Comparison of ENCODE assay signal across 14 mouse cellular contexts in the genomic region with DNA sequence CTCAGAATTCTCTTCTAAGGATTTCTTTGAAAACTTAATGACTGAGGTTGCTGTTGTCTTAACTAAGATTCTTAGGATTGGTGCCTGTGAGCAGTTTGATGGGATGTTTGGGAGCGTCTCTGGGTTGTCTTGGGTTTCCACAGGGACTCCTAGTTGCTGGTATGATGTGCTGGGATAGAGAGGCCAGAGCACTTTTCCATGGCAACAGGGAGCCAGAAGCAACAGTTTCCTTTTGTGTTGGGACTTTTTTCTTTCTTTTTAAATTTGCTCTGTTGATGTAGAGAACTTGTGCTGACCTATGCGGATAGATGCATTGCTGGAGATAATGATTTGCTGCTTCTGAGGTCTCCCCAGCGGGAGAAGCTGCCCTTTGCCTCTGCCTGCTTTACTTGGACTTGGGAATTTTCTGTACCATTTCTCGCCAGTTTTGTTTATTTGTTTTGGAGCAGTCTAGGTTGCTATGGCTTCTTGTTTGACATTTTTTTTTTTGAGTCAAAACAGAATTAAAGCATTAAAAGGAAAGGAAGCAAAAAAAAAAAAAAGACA. TPM values are rescaled to one million over a fixed set of nuclear protein-coding genes. Genes with fewer than 3 reads are reported as not detected.
DNase-seq lines count a peak whose midpoint lies in the region; TF ChIP-seq lines count a peak whose summit lies in the region.
"Had no signal": no experiment of that assay in that cellular context is flagged by ENCODE, and none has a peak within 500 bp of the region (broad histone marks: within the 10 kb centered on the region; RNA-seq: fewer than 3 reads in every experiment).

No protein-coding gene starts in this region.

- H3K4me3 ChIP-seq in E14TG2a.4 (replicated peaks; ENCODE audit: low read length), result 0 out of 2 replicates have a peak overlapping the region, but pooled peaks have one; percentile 56
- peak overlapping the region; percentile 35; the same call in 1 of the 2 replicates for H3K4me3 ChIP-seq in kidney, adult 2 months (ENCODE audit: insufficient read depth, low read depth, low read length)

- H3K36me3 ChIP-seq in E14TG2a.4 (ENCODE audit: insufficient read depth, low read length), result no peaks in the 10 kb centered on the region
- H3K36me3 ChIP-seq in kidney, adult 2 months (ENCODE audit: control insufficient read depth, insufficient read depth, low read length), result no peaks in the 10 kb centered on the region
- H3K36me3 ChIP-seq: G1E had no signal

- peak overlapping the region; percentile 91 for H3K27ac ChIP-seq in kidney, adult 2 months (ENCODE audit: insufficient read depth, low read depth, low read length)

- no peak for TF ChIP-seq CTCF in E14TG2a.4 (conservative IDR thresholded peaks at IDR 0.05; ENCODE audit: low read length)
- TF ChIP-seq CTCF in kidney, adult 2 months (conservative IDR thresholded peaks at IDR 0.05; ENCODE audit: insufficient read depth, insufficient read length, low read depth, low read length), result no peak

- intact Hi-C loops in heart, postnatal 14 days (cut with DNase I), result no loop called here

- no peaks in the 10 kb centered on the region for H3K9me3 ChIP-seq in E14TG2a.4 (ENCODE audit: low read length)
- H3K9me3 ChIP-seq: G1E had no signal

- 0 out of 2 replicates have a peak, but pooled peaks cover 5% of the 10 kb centered on the region for H3K27me3 ChIP-seq in E14TG2a.4 (ENCODE audit: insufficient read depth, low read length)
- H3K27me3 ChIP-seq in kidney, adult 2 months (replicated peaks; ENCODE audit: control insufficient read depth, insufficient read depth, low read length), result no peaks in the 10 kb centered on the region

- 38% methylated on average over 4 of the region's 4 CpGs for WGBS in kidney, adult 2 months

- peak; percentile 30 for DNase-seq in R1 (ENCODE audit: low read depth, low spot score)
- DNase-seq in kidney, adult 2 months, result peak; percentile 73
- DNase-seq in mesoderm, embryonic 11.5 days (ENCODE audit: low read depth, low spot score), result peak; percentile 41
- DNase-seq in right cerebral cortex, postnatal 25 days, result no peak
- DNase-seq in heart, postnatal 14 days, result no peak
- DNase-seq in heart, adult 18-20 months, result no peak
- DNase-seq: adrenal gland, postnatal 10 days; cerebellum, adult 8-10 months; heart, postnatal 4 days; lung, adult 18-20 months; right cerebral cortex, postnatal 4 days had no signal

- peaks cover 33% of the 10 kb centered on the region for H3K4me1 ChIP-seq in E14TG2a.4 (replicated peaks; ENCODE audit: low read depth, low read length)
- peaks cover 29% of the 10 kb centered on the region; the same call in 1 of the 2 replicates for H3K4me1 ChIP-seq in kidney, adult 2 months (ENCODE audit: control insufficient read depth, insufficient read depth, low read length)

- no peak for TF ChIP-seq POLR2A in kidney, adult 2 months (IDR thresholded peaks at IDR 0.05; ENCODE audit: low read depth, low read length)

RNA-seq across cellular contexts. Expression of a gene that starts 0.7 kb away (rescaled TPM):
- 22.3 and 22.4 TPM in 2 replicates for polyA plus RNA-seq in kidney, adult 2 months (2012; rRNA removed)
- under 1 TPM; 0.27 to 0.53 TPM for total RNA-seq in heart, postnatal 14 days (2021)
- total RNA-seq in heart, adult 18-20 months (2021), result not detected
- total RNA-seq: G1E; left cerebral cortex, adult 18-20 months had no signal
- polyA plus RNA-seq: G1E had no signal

RNA-seq across cellular contexts. Expression of a gene that starts 28.7 kb away (rescaled TPM):
- polyA plus RNA-seq in kidney, adult 2 months (2012; rRNA removed), result 66.9 and 71.9 TPM in 2 replicates
- 10 to 100 TPM; 23.4 to 26.2 TPM for total RNA-seq in heart, postnatal 14 days (2021)
- total RNA-seq in heart, adult 18-20 months (2021), result 10 to 100 TPM; 35.3 to 36.0 TPM

RNA-seq across cellular contexts. Expression of a gene that starts 47.7 kb away (rescaled TPM):
- 0.14 and 0.16 TPM in 2 replicates for polyA plus RNA-seq in kidney, adult 2 months (2012; rRNA removed)
- total RNA-seq in heart, postnatal 14 days (2021), result not detected
- not detected for total RNA-seq in heart, adult 18-20 months (2021)
- total RNA-seq: adrenal gland, postnatal 10 days had no signal
- polyA plus RNA-seq: G1E had no signal

Comparison
In these comparisons a context has a peak if more than half of its experiments do, and no peak if none do; other contexts are left out.
1. DNase-seq: peak in R1 (single experiment), kidney, adult 2 months (single experiment) and mesoderm, embryonic 11.5 days (single experiment); none in right cerebral cortex, postnatal 25 days (single experiment), heart, postnatal 14 days (0 of 2) and heart, adult 18-20 months (0 of 2).